Mouse (Mus musculus): ENCODE measurements around the gene Ndufs5.

The Ndufs5 gene

GRCm38 (mm10) chr4:123667260-123667867, 50.6 kb downstream of the Ndufs5 start:
- CTCF ChIA-PET = interaction anchor here (0.5 to 2.8 kb wide), 41 partner anchors 8 to 895 kb away, joined by 3 to 36 read pairs (median 5); no protein-coding TSS in a partner anchor
- POLR2A ChIA-PET = interaction anchor here (0.6 to 8.4 kb wide), 77 partner anchors 8 to 371 kb away, joined by 3 to 322 read pairs (median 6); partner anchors contain the start of genes Macf1 (in 1 of the 4) and Ndufs5 (in 1 of the 4)

- POLR2A ChIA-PET = interaction anchor here (0.7 to 8.4 kb wide), 72 partner anchors 9 to 370 kb away, joined by 3 to 322 read pairs (median 6); partner anchors contain the start of genes Bmp8a (in 1 of the 4), Macf1 (in 1 of the 4) and Ndufs5 (in 1 of the 4)
- CTCF ChIA-PET = interaction anchor here (0.6 to 2.8 kb wide), 24 partner anchors 12 to 82 kb away, joined by 3 to 36 read pairs (median 9); no protein-coding TSS in a partner anchor
Measured at GRCm38 (mm10) chr4:123666517-123666916, 51.5 kb downstream of the Ndufs5 start.

- POLR2A ChIA-PET = interaction anchor here (0.5 to 8.4 kb wide), 70 partner anchors 8 to 322 kb away, joined by 3 to 322 read pairs (median 6); partner anchors contain the start of genes Bmp8a (in 1 of the 4), Macf1 (in 1 of the 4) and Ndufs5 (in 1 of the 4)
- CTCF ChIA-PET = interaction anchor here (0.6 to 2.8 kb wide), 20 partner anchors 12 to 82 kb away, joined by 3 to 36 read pairs (median 10); no protein-coding TSS in a partner anchor
Measured at GRCm38 (mm10) chr4:123665681-123666278, 52.2 kb downstream of the Ndufs5 start.

GRCm38 (mm10) chr4:123664951-123665661, 52.9 kb downstream of the Ndufs5 start:
- POLR2A ChIA-PET = interaction anchor here in 3 of 4 experiments (1.0 to 8.4 kb wide), 28 partner anchors 10 to 100 kb away, joined by 3 to 322 read pairs (median 23); no protein-coding TSS in a partner anchor
- CTCF ChIA-PET = interaction anchor here in 3 of 4 experiments (0.6 to 2.8 kb wide), 6 partner anchors 11 to 81 kb away, joined by 5 to 36 read pairs (median 18); no protein-coding TSS in a partner anchor

- CTCF ChIA-PET = interaction anchor here in 3 of 4 experiments (0.6 to 1.7 kb wide), 5 partner anchors 15 to 100 kb away, joined by 3 to 4 read pairs (median 3); no protein-coding TSS in a partner anchor
- POLR2A ChIA-PET = interaction anchor here (0.6 to 34.9 kb wide), 32 partner anchors 9 to 1502 kb away, joined by 3 to 1751 read pairs (median 8); no protein-coding TSS in a partner anchor
Measured at GRCm38 (mm10) chr4:123664021-123664950, 53.7 kb downstream of the Ndufs5 start.

GRCm38 (mm10) chr4:123663688-123663965, 54.4 kb downstream of the Ndufs5 start:
- CTCF ChIA-PET = interaction anchor here in 3 of 4 experiments (0.6 to 1.7 kb wide), 7 partner anchors 14 to 99 kb away, joined by 3 to 9 read pairs (median 3); no protein-coding TSS in a partner anchor
- POLR2A ChIA-PET = interaction anchor here (0.6 to 34.9 kb wide), 44 partner anchors 9 to 1503 kb away, joined by 3 to 1751 read pairs (median 7); partner anchors contain the start of gene Rragc (in 1 of the 4)

- POLR2A ChIA-PET = interaction anchor here (0.6 to 34.9 kb wide), 51 partner anchors 8 to 1503 kb away, joined by 3 to 1751 read pairs (median 6); partner anchors contain the start of gene Rragc (in 1 of the 4)
- CTCF ChIA-PET = interaction anchor here in 3 of 4 experiments (0.6 to 1.7 kb wide), 9 partner anchors 13 to 131 kb away, joined by 3 to 9 read pairs (median 3); no protein-coding TSS in a partner anchor
Measured at GRCm38 (mm10) chr4:123662914-123663687, 54.9 kb downstream of the Ndufs5 start.

All from embryonic stem cell, embryonic (primary cell).